Mouse (Mus musculus) heart, embryonic 13.5 days (tissue): Measurements from ENCODE around the gene Eef2k. TPM values are rescaled to one million over a fixed set of nuclear protein-coding genes. Genes with fewer than 3 reads are reported as not detected.
A peak's percentile ranks its signal among the peaks of the same experiment; 100 is the strongest.

Source experiments
- ATAC-seq: fragments of 200-750 bp; cut with Nextera tagmentation; 2 replicates; pipeline ENCODE4 v1.8.0; 2017; ENCODE audit warnings: moderate TSS enrichment; ENCODE audit not compliant: insufficient number of reproducible peaks, low FRiP score, low TSS enrichment; ENCODE audit errors: extremely low read depth
- H3K27ac ChIP-seq: fragments of 300-500 bp; sonication (generic); replicated peaks from 2 replicates; pipeline ENCODE4 v1.5.1; 2015; ENCODE audit warnings: moderate library complexity, mild to moderate bottlenecking, inconsistent platforms
- H3K27me3 ChIP-seq: fragments of 300-500 bp; sonication (generic); replicated peaks from 2 replicates; pipeline ENCODE4 v1.6.1; 2015; ENCODE audit warnings: mild to moderate bottlenecking, inconsistent platforms
- H3K36me3 ChIP-seq: fragments of 300-500 bp; sonication (generic); 2 replicates; pipeline ENCODE4 v1.6.1; 2015; ENCODE audit warnings: mild to moderate bottlenecking, inconsistent platforms
- H3K4me1 ChIP-seq: fragments of 300-500 bp; sonication (generic); 2 replicates; pipeline ENCODE4 v1.6.1; 2015; ENCODE audit warnings: inconsistent platforms
- H3K4me2 ChIP-seq: fragments of 300-500 bp; sonication (generic); 2 replicates; pipeline ENCODE4 v1.6.1; 2015; ENCODE audit warnings: inconsistent platforms, mild to moderate bottlenecking, moderate library complexity
- H3K4me3 ChIP-seq: fragments of 300-500 bp; sonication (generic); 2 replicates; pipeline ENCODE4 v1.5.1; 2015; ENCODE audit warnings: moderate library complexity, mild to moderate bottlenecking, inconsistent platforms
- H3K9ac ChIP-seq: fragments of 300-500 bp; sonication (generic); 2 replicates; pipeline ENCODE4 v1.6.1; 2015; ENCODE audit warnings: inconsistent platforms, mild to moderate bottlenecking, moderate library complexity
- H3K9me3 ChIP-seq: fragments of 300-500 bp; sonication (generic); 2 replicates; pipeline ENCODE4 v1.6.1; 2016; ENCODE audit warnings: inconsistent platforms
- WGBS: fragments of 180-500 bp; shearing (Covaris S2); methylation state at CpG from one replicate; pipeline ENCODE4 v1.1.7; 2015; ENCODE audit warnings: mixed read lengths; 5-methylcytosine and 5-hydroxymethylcytosine counted together
- polyA plus RNA-seq: library from polyadenylated mRNA; unstranded; fragments of >200 nt; fragmentation: Nextera tagmentation; extraction: Ambion mirVana; gene quantifications from 2 replicates; pipeline ENCODE4 v1.2.1, GENCODE M21; 2015

The Eef2k gene
- polyA plus RNA-seq, 1 experiment from 2014 or later = 16.3 TPM

DNA sequence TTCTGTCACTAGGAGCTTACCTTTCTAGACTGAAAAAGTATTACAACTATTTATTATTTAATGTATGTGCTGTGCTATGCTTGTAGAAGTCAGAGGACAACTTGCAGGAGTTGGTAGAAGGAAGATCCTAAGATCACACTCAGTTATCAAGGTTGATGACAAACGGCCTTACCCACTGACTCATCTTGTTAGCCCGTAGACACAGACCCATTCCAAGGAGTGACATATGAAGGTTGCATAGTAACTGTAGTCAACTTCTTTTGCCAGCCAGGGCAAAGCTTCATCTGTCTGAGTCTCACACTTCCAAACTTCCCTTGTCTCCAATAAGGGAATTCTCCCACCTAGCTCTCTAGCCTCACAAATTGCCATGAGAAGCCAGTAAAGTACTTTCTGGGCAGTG, 24.1 kb downstream of the Eef2k start:
- no peak overlapping the region for H3K4me3 ChIP-seq
- peak overlapping the region; percentile 59; the same call in 1 of the 2 replicates for H3K4me2 ChIP-seq
- H3K9me3 ChIP-seq = no peaks in the 10 kb centered on the region
- no peak for ATAC-seq
- H3K9ac ChIP-seq = 0 out of 2 replicates have a peak overlapping the region, but pooled peaks have one; percentile 67
- H3K4me1 ChIP-seq = peaks cover 84% of the 10 kb centered on the region
- no peaks in the 10 kb centered on the region for H3K27me3 ChIP-seq
- no peaks in the 10 kb centered on the region for H3K36me3 ChIP-seq
- WGBS = 63% methylated on average over 2 of the region's 2 CpGs
- H3K27ac ChIP-seq = peak overlapping the region; percentile 93

- H3K36me3 ChIP-seq = no peaks in the 10 kb centered on the region
- no peaks in the 10 kb centered on the region for H3K9me3 ChIP-seq
- no peak for ATAC-seq
- no peak overlapping the region for H3K9ac ChIP-seq
- WGBS = 63% methylated on average over 1 of the region's 1 CpGs
- no peak overlapping the region for H3K27ac ChIP-seq
- H3K4me2 ChIP-seq = no peak overlapping the region
- H3K4me3 ChIP-seq = no peak overlapping the region
- no peaks in the 10 kb centered on the region for H3K27me3 ChIP-seq
- peaks cover 74% of the 10 kb centered on the region for H3K4me1 ChIP-seq
These were observed 25.1 kb downstream of the Eef2k start for GRCm38 (mm10) chr7:120867720-120868119.

DNA sequence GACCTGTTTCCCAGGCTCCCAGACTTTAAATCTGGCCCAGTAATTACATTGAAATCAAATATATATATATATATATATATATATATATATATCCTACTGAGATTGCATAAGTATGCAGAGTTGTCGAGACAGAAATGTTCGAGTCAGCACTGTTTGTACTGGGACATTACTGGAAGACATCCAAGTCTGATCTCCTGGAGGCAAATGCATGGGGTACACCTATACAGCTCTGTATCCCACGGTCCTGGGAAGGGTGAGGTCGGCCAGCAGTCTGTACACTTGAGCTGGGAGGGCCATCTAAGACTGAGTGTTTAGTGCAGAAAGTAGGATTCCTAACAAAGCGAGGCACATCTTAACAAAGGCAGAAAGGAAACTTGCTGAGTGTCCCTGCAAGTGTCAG, 27.3 kb downstream of the Eef2k start:
- H3K27ac ChIP-seq = peak overlapping the region; percentile 78
- 26% methylated on average over 5 of the region's 5 CpGs for WGBS

DNA sequence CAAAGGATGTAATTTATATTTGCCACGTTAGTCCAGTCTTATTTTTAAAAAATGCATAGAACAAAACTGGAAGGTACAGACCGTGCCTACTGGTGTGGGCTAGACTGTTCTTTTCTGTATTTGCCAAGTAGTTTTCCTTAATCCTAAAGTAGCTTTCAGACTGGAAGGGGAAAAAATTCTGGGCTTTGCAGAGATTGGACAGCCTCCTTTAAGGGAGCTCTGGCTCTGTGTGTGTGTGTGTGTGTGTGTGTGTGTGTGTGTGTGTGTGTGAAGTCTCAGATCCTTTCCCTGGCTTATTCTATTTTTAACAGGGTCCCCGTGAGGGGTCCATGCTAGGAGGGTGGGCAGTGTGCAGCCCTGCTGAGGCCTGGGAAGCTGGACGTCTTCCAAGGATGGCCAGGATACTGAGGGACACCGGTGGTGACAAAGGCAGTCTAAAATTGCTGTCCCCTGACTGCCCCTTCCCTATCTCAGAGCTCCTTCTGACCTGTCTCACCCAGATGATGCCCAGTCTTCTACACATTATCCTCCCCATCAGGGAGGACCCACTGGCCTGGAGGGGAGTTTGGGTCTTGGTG, 27.9 kb downstream of the Eef2k start:
- Histone ChIP-seq H3K4me1 (peaks cover 53% of the 10 kb centered on the region), H3K4me3 (no peak overlapping the region), H3K9me3 (no peaks in the 10 kb centered on the region), H3K9ac (peak overlapping the region; percentile 12), H3K4me2 (peak overlapping the region; percentile 21), H3K36me3 (no peaks in the 10 kb centered on the region), H3K27ac (peak overlapping the region; percentile 78), H3K27me3 (no peaks in the 10 kb centered on the region)
- ATAC-seq = no peak
- 37% methylated on average over 5 of the region's 5 CpGs for WGBS

More for the DNA sequence above, 27.3 kb downstream of the Eef2k start:
- Histone ChIP-seq H3K9ac (peak overlapping the region; percentile 12; the same call in 1 of the 2 replicates), H3K36me3 (no peaks in the 10 kb centered on the region), H3K9me3 (no peaks in the 10 kb centered on the region), H3K4me2 (peak overlapping the region; percentile 21), H3K4me3 (no peak overlapping the region), H3K27me3 (no peaks in the 10 kb centered on the region), H3K4me1 (peaks cover 53% of the 10 kb centered on the region)
- no peak for ATAC-seq

- no peaks in the 10 kb centered on the region for H3K9me3 ChIP-seq
- H3K36me3 ChIP-seq = no peaks in the 10 kb centered on the region
- H3K27me3 ChIP-seq = no peaks in the 10 kb centered on the region
- no peak overlapping the region for H3K4me2 ChIP-seq
- no peak overlapping the region for H3K27ac ChIP-seq
- peaks cover 35% of the 10 kb centered on the region for H3K4me1 ChIP-seq
- no peak for ATAC-seq
- 78% methylated on average over 12 of the region's 12 CpGs for WGBS
- no peak overlapping the region for H3K4me3 ChIP-seq
- no peak overlapping the region for H3K9ac ChIP-seq
These were observed 30.5 kb downstream of the Eef2k start for GRCm38 (mm10) chr7:120873083-120873482.

DNA sequence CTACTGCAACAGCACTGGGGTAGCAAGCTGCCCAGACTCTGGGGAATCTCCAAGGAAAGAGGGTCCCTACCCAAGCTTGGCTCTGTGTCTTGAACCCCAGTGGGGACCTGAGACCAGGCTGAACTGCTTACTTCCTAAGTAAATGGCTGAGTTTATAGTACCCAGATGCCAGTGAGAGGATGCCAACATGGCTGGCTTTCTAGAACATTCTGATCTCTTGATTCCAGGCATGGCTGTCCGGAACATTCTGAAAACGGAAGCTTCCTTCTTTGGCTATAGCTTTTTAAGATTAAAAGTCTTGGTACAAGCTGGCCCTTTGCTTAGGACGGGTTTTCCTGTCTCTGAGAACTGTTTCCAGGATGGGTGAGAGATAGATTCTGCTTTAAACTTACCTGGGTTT, 31.4 kb downstream of the Eef2k start:
- Histone ChIP-seq H3K27ac (no peak overlapping the region), H3K4me1 (peaks cover 32% of the 10 kb centered on the region), H3K27me3 (no peaks in the 10 kb centered on the region), H3K4me3 (no peak overlapping the region), H3K9ac (no peak overlapping the region), H3K36me3 (no peaks in the 10 kb centered on the region), H3K9me3 (no peaks in the 10 kb centered on the region), H3K4me2 (no peak overlapping the region)
- 88% methylated on average over 3 of the region's 3 CpGs for whole genome bisulfite sequencing
- ATAC-seq = no peak

GRCm38 (mm10) chr7:120874764-120875539, 32.3 kb downstream of the Eef2k start:
- 38% methylated on average over 7 of the region's 7 CpGs for WGBS
- Histone ChIP-seq H3K36me3 (peaks cover 2% of the 10 kb centered on the region; the same call in 1 of the 2 replicates), H3K9me3 (no peaks in the 10 kb centered on the region), H3K27me3 (no peaks in the 10 kb centered on the region), H3K4me1 (peaks cover 24% of the 10 kb centered on the region), H3K4me2 (no peak overlapping the region), H3K9ac (peak overlapping the region; percentile 4; the same call in 1 of the 2 replicates), H3K4me3 (no peak overlapping the region), H3K27ac (peak overlapping the region; percentile 48)
- peak; percentile 81 for ATAC-seq

- ATAC-seq = no peak
These were observed 33.1 kb downstream of the Eef2k start for GRCm38 (mm10) chr7:120875540-120876388.

DNA sequence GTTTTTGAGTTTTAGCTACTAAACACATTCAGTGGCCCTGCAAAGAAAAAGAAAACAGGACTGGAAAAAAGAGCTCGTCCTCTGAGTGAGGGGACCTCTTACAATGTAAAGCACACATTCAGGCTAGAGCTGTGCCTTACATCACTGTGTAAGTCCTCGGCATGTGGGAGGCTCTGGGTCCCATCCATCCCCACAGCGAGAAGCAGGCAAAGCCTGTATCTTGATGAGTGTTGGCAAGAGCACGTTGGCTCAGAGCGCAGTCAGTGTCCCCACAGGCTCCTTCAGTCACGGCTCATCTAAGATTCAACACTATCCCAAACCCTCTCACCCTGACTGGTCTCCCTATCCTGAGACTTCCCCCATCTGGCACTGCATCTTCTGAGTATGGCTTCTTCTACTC, 35.6 kb downstream of the Eef2k start:
- WGBS = 71% methylated on average over 6 of the region's 6 CpGs
- Histone ChIP-seq H3K4me1 (peaks cover 16% of the 10 kb centered on the region), H3K27me3 (no peaks in the 10 kb centered on the region), H3K27ac (no peak overlapping the region), H3K36me3 (peaks cover 22% of the 10 kb centered on the region), H3K9ac (no peak overlapping the region), H3K9me3 (no peaks in the 10 kb centered on the region), H3K4me2 (no peak overlapping the region), H3K4me3 (no peak overlapping the region)
- ATAC-seq = no peak

More at GRCm38 (mm10) chr7:120875540-120876388, 33.1 kb downstream of the Eef2k start:
- WGBS = 48% methylated on average over 3 of the region's 3 CpGs
- Histone ChIP-seq H3K27ac (peak overlapping the region; percentile 48; the same call in 1 of the 2 replicates), H3K9ac (peak overlapping the region; percentile 4; the same call in 1 of the 2 replicates), H3K9me3 (no peaks in the 10 kb centered on the region), H3K4me1 (peaks cover 20% of the 10 kb centered on the region), H3K27me3 (no peaks in the 10 kb centered on the region), H3K4me2 (no peak overlapping the region), H3K4me3 (no peak overlapping the region), H3K36me3 (peaks cover 10% of the 10 kb centered on the region)

DNA sequence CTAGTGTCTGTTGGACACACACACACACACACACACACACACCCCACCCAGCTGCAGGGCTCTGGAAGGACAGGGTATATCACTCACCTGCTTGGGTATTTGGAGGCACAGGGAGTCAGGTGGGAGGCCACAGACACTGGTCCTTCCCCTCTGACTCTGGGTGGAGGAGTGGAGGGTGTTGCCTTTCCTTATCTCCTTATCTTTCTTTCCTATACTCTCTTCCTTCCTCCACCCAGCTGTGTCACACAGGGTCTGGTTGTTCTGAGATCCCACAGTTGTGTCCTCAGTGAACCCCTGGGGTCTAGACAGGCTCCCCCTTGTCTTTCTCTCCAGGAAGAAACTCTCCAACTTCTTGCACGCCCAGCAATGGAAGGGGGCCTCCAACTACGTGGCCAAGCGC, 37.3 kb downstream of the Eef2k start:
- Histone ChIP-seq H3K4me3 (no peak overlapping the region), H3K9ac (no peak overlapping the region), H3K4me1 (peaks cover 15% of the 10 kb centered on the region), H3K27ac (no peak overlapping the region), H3K9me3 (no peaks in the 10 kb centered on the region), H3K4me2 (no peak overlapping the region), H3K27me3 (no peaks in the 10 kb centered on the region), H3K36me3 (peaks cover 39% of the 10 kb centered on the region)
- no peak for ATAC-seq
- 82% methylated on average over 3 of the region's 3 CpGs for WGBS

GRCm38 (mm10) chr7:120880770-120881169, 38.1 kb downstream of the Eef2k start:
- no peak overlapping the region for H3K4me3 ChIP-seq
- peaks cover 47% of the 10 kb centered on the region for H3K36me3 ChIP-seq
- no peaks in the 10 kb centered on the region for H3K27me3 ChIP-seq
- 93% methylated on average over 4 of the region's 4 CpGs for WGBS
- H3K4me2 ChIP-seq = no peak overlapping the region
- ATAC-seq = no peak
- no peak overlapping the region for H3K9ac ChIP-seq
- no peak overlapping the region for H3K27ac ChIP-seq
- peaks cover 7% of the 10 kb centered on the region for H3K4me1 ChIP-seq
- H3K9me3 ChIP-seq = no peaks in the 10 kb centered on the region
